8 mouse cellular contexts compared by ENCODE assay signal in the genomic region with DNA sequence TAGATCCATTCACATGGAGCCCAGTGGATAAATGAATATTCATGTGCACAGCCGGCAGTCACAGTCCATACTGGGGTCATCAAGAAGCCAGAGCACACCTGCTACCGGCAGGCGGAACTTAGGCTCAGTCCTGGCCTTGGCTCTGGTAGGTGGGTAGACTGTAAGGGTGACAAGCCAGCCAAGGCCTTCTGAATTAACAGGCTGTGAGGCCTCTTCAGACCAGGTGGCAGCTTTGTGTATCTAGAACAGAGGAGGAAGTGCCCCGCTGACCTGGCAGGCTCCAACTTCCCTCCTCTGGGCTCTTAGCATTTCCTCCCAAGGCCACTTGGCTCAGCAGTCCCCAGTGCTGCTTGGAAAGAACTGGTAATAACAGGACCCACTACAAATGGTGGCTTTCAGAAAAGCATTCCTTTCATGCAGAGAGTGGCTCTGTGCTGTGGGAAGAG. TPM values are rescaled to one million over a fixed set of nuclear protein-coding genes. Genes with fewer than 3 reads are reported as not detected.
DNase-seq lines count a peak whose midpoint lies in the region; ATAC-seq and TF ChIP-seq lines count a peak whose summit lies in the region.
"Had no signal": no experiment of that assay in that cellular context is flagged by ENCODE, and none has a peak within 500 bp of the region (broad histone marks: within the 10 kb centered on the region; RNA-seq: fewer than 3 reads in every experiment).

No protein-coding gene starts in this region.

- TF ChIP-seq EP300 in liver, postnatal 0 days (IDR thresholded peaks at IDR 0.05; ENCODE audit: low read depth): no peak

- H3K27me3 ChIP-seq in midbrain, embryonic 12.5 days: no peaks in the 10 kb centered on the region
- H3K27me3 ChIP-seq in midbrain, embryonic 11.5 days (ENCODE audit: control insufficient read depth, insufficient read depth, low read length): no peaks in the 10 kb centered on the region
- no peaks in the 10 kb centered on the region for H3K27me3 ChIP-seq in liver, postnatal 0 days (ENCODE audit: insufficient read depth, low read length)

- no peak for TF ChIP-seq CTCF in liver, postnatal 0 days (IDR thresholded peaks at IDR 0.05; ENCODE audit: low read depth)

- WGBS in midbrain, embryonic 12.5 days: 29% methylated on average over 4 of the region's 4 CpGs
- 48% methylated on average over 4 of the region's 4 CpGs for WGBS in midbrain, embryonic 11.5 days
- 45% methylated on average over 4 of the region's 4 CpGs for WGBS in liver, postnatal 0 days (ENCODE audit: insufficient replicate concordance)

- H3K4me2 ChIP-seq in midbrain, embryonic 12.5 days (replicated peaks): no peak overlapping the region
- no peak overlapping the region for H3K4me2 ChIP-seq in midbrain, embryonic 11.5 days
- H3K4me2 ChIP-seq in liver, postnatal 0 days (ENCODE audit: low read depth, low read length): no peak overlapping the region

- peak overlapping the region; percentile 39 for H3K27ac ChIP-seq in midbrain, embryonic 12.5 days (replicated peaks)
- H3K27ac ChIP-seq in midbrain, embryonic 11.5 days (ENCODE audit: low read depth, low read length): no peak overlapping the region
- peak overlapping the region; percentile 45; the same call in 1 of the 2 replicates for H3K27ac ChIP-seq in liver, postnatal 0 days (ENCODE audit: low read depth)
- H3K27ac ChIP-seq: liver, embryonic 14.5 days had no signal

- no peaks in the 10 kb centered on the region for H3K9me3 ChIP-seq in midbrain, embryonic 12.5 days
- no peaks in the 10 kb centered on the region for H3K9me3 ChIP-seq in midbrain, embryonic 11.5 days (ENCODE audit: control insufficient read depth, low read length)
- H3K9me3 ChIP-seq in liver, postnatal 0 days (ENCODE audit: low read length): no peaks in the 10 kb centered on the region

- no peak for ATAC-seq in midbrain, embryonic 12.5 days (ENCODE audit: low FRiP score, low read depth)
- no peak for ATAC-seq in midbrain, embryonic 11.5 days (ENCODE audit: low FRiP score)
- no peak; the same call in 1 of the 2 replicates for ATAC-seq in liver, postnatal 0 days

- no peak overlapping the region for H3K4me3 ChIP-seq in midbrain, embryonic 12.5 days
- H3K4me3 ChIP-seq in midbrain, embryonic 11.5 days (ENCODE audit: low read depth, low read length): no peak overlapping the region
- H3K4me3 ChIP-seq in liver, postnatal 0 days (ENCODE audit: low read depth, low read length): no peak overlapping the region

- peaks cover 9% of the 10 kb centered on the region for H3K4me1 ChIP-seq in midbrain, embryonic 12.5 days
- H3K4me1 ChIP-seq in midbrain, embryonic 11.5 days (ENCODE audit: control insufficient read depth, insufficient read depth, low read length): peaks cover 6% of the 10 kb centered on the region
- H3K4me1 ChIP-seq in liver, postnatal 0 days (ENCODE audit: insufficient read depth): no peaks in the 10 kb centered on the region

- no peak for DNase-seq in midbrain, embryonic 11.5 days (ENCODE audit: low spot score, missing footprints)
- peak; percentile 94 for DNase-seq in cerebellum, adult 11-12 months
- DNase-seq in frontal cortex, postnatal 10 days (ENCODE audit: low spot score in 2 of 2): peak; percentile 38 to 46
- no peak for DNase-seq in liver, postnatal 0 days
- no peak for DNase-seq in ovary, postnatal 10 days (ENCODE audit: low spot score)
- no peak for DNase-seq in urinary bladder, postnatal 25 days (ENCODE audit: low spot score)

- H3K9ac ChIP-seq in midbrain, embryonic 12.5 days (replicated peaks): no peak overlapping the region
- no peak overlapping the region for H3K9ac ChIP-seq in midbrain, embryonic 11.5 days (ENCODE audit: low read length)
- H3K9ac ChIP-seq in liver, postnatal 0 days (replicated peaks): no peak overlapping the region
- H3K9ac ChIP-seq: liver, embryonic 14.5 days had no signal

- peaks cover 20% of the 10 kb centered on the region for H3K36me3 ChIP-seq in midbrain, embryonic 12.5 days
- H3K36me3 ChIP-seq in midbrain, embryonic 11.5 days (ENCODE audit: control insufficient read depth, insufficient read depth, low read length): no peaks in the 10 kb centered on the region
- no peaks in the 10 kb centered on the region for H3K36me3 ChIP-seq in liver, postnatal 0 days (replicated peaks; ENCODE audit: insufficient read depth, low read length)

RNA-seq across cellular contexts. Expression of gene B9d1, which starts 24.3 kb away (rescaled TPM):
- 33.2 and 37.8 TPM in 2 replicates for polyA plus RNA-seq in midbrain, embryonic 12.5 days (2016; fragmentation: Nextera tagmentation; extraction: Ambion mirVana)
- 35.1 and 39.6 TPM in 2 replicates for polyA plus RNA-seq in midbrain, embryonic 11.5 days (2014; fragmentation: Nextera tagmentation; extraction: Ambion mirVana)
- polyA plus RNA-seq in liver, postnatal 0 days (2015; fragmentation: Nextera tagmentation; extraction: Ambion mirVana): 1.4 and 1.6 TPM in 2 replicates

RNA-seq across cellular contexts. Expression of gene Mapk7, which starts 35.1 kb away (rescaled TPM):
- polyA plus RNA-seq in midbrain, embryonic 12.5 days (2016; fragmentation: Nextera tagmentation; extraction: Ambion mirVana): 94.2 and 100 TPM in 2 replicates
- 51.0 and 58.3 TPM in 2 replicates for polyA plus RNA-seq in midbrain, embryonic 11.5 days (2014; fragmentation: Nextera tagmentation; extraction: Ambion mirVana)
- 4.8 and 5.6 TPM in 2 replicates for polyA plus RNA-seq in liver, postnatal 0 days (2015; fragmentation: Nextera tagmentation; extraction: Ambion mirVana)

RNA-seq across cellular contexts. Expression of gene Mfap4, which starts 44.1 kb away (rescaled TPM):
- polyA plus RNA-seq in midbrain, embryonic 12.5 days (2016; fragmentation: Nextera tagmentation; extraction: Ambion mirVana): 61.5 and 83.2 TPM in 2 replicates
- 69.8 and 78.9 TPM in 2 replicates for polyA plus RNA-seq in midbrain, embryonic 11.5 days (2014; fragmentation: Nextera tagmentation; extraction: Ambion mirVana)
- polyA plus RNA-seq in liver, postnatal 0 days (2015; fragmentation: Nextera tagmentation; extraction: Ambion mirVana): 4.9 TPM in 2 replicates

RNA-seq across cellular contexts. Expression of gene Epn2, which starts 50.2 kb away (rescaled TPM):
- 34.3 and 39.0 TPM in 2 replicates for polyA plus RNA-seq in midbrain, embryonic 12.5 days (2016; fragmentation: Nextera tagmentation; extraction: Ambion mirVana)
- 28.5 and 29.9 TPM in 2 replicates for polyA plus RNA-seq in midbrain, embryonic 11.5 days (2014; fragmentation: Nextera tagmentation; extraction: Ambion mirVana)
- 3.1 and 3.7 TPM in 2 replicates for polyA plus RNA-seq in liver, postnatal 0 days (2015; fragmentation: Nextera tagmentation; extraction: Ambion mirVana)

Comparison
In these comparisons a context has a peak if more than half of its experiments do, and no peak if none do; other contexts are left out.
1. DNase-seq: peak in cerebellum, adult 11-12 months (single experiment) and frontal cortex, postnatal 10 days (2 of 2); none in midbrain, embryonic 11.5 days (single experiment), liver, postnatal 0 days (single experiment), ovary, postnatal 10 days (single experiment) and urinary bladder, postnatal 25 days (single experiment).
2. RNA of gene B9d1, which starts 24.3 kb away (polyA plus RNA-seq): 35.1 to 39.6 TPM in midbrain, embryonic 11.5 days and 33.2 to 37.8 TPM in midbrain, embryonic 12.5 days; 1.4 to 1.6 TPM in liver, postnatal 0 days; every median in the first group is over 10 times any median in the second.
3. RNA of gene Mfap4, which starts 44.1 kb away (polyA plus RNA-seq): 61.5 to 83.2 TPM in midbrain, embryonic 12.5 days and 69.8 to 78.9 TPM in midbrain, embryonic 11.5 days; 4.9 TPM in liver, postnatal 0 days; every median in the first group is over 10 times any median in the second.